Mouse (Mus musculus) hindbrain, embryonic 14.5 days (tissue): ENCODE data around the gene Rnf19b. TPM values are rescaled to one million over a fixed set of nuclear protein-coding genes. Genes with fewer than 3 reads are reported as not detected.

Experiments used
- ATAC-seq: fragments of 200-750 bp; cut with Nextera tagmentation; 2 replicates; pipeline ENCODE4 v1.8.0; 2017; ENCODE audit warnings: moderate number of reproducible peaks, mild to moderate bottlenecking, moderate TSS enrichment, moderate library complexity; ENCODE audit not compliant: low FRiP score
- DNase-seq: peaks from one replicate; pipeline ENCODE4 v3.0.0-alpha.2; 2015; ENCODE audit warnings: low spot score
- H3K27ac ChIP-seq: fragments of 300-500 bp; sonication (generic); 2 replicates; pipeline ENCODE4 v1.5.1; 2014; ENCODE audit warnings: mild to moderate bottlenecking, moderate library complexity
- H3K27me3 ChIP-seq: fragments of 300-500 bp; sonication (generic); 2 replicates; pipeline ENCODE4 v1.6.1; 2014; ENCODE audit warnings: mild to moderate bottlenecking, low read length, mixed read lengths; ENCODE audit not compliant: control insufficient read depth, insufficient read depth
- H3K36me3 ChIP-seq: fragments of 300-500 bp; sonication (generic); replicated peaks from 2 replicates; pipeline ENCODE4 v1.6.1; 2014; ENCODE audit not compliant: control insufficient read depth, insufficient read depth
- H3K4me1 ChIP-seq: fragments of 300-500 bp; sonication (generic); replicated peaks from 2 replicates; pipeline ENCODE4 v1.6.1; 2014; ENCODE audit warnings: antibody characterized with exemption, low read length, mixed read lengths; ENCODE audit not compliant: control insufficient read depth, insufficient read depth
- H3K4me2 ChIP-seq: fragments of 300-500 bp; sonication (generic); replicated peaks from 2 replicates; pipeline ENCODE4 v1.6.1; 2014; ENCODE audit warnings: mild to moderate bottlenecking, moderate library complexity
- H3K4me3 ChIP-seq: fragments of 300-500 bp; sonication (generic); replicated peaks from 2 replicates; pipeline ENCODE4 v1.5.1; 2014; ENCODE audit warnings: mild to moderate bottlenecking, low read length
- H3K9ac ChIP-seq: fragments of 300-500 bp; sonication (generic); 2 replicates; pipeline ENCODE4 v1.6.1; 2014
- H3K9me3 ChIP-seq: fragments of 300-500 bp; sonication (generic); 2 replicates; pipeline ENCODE4 v1.6.1; 2016; ENCODE audit warnings: low read length; ENCODE audit not compliant: control insufficient read depth
- WGBS: fragments of 180-500 bp; shearing (Covaris S2); extraction: QIAGEN DNeasy Blood & Tissue Kit; methylation state at CpG from one replicate; pipeline ENCODE4 v1.1.7; 2014; 5-methylcytosine and 5-hydroxymethylcytosine counted together
- polyA plus RNA-seq: library from polyadenylated mRNA; unstranded; fragments of >200 nt; fragmentation: Nextera tagmentation; extraction: Ambion mirVana; gene quantifications from 2 replicates; pipeline ENCODE4 v1.2.1, GENCODE M21; 2014

Gene Rnf19b
- polyA plus RNA-seq: 35.5 and 41.1 TPM in 2 replicates

- H3K4me3 ChIP-seq: peak within 1 kb of the TSS; percentile 92
- peak within 1 kb of the TSS; percentile 94 for H3K9ac ChIP-seq
- under 1% methylated on average over 71 of the region's 107 CpGs for WGBS
- H3K4me2 ChIP-seq: peak within 1 kb of the TSS; percentile 84
- no peaks in the 10 kb centered on the region for H3K9me3 ChIP-seq
- H3K4me1 ChIP-seq: peaks cover 25% of the 10 kb centered on the region
- peak within 1 kb of the TSS; percentile 96 for H3K27ac ChIP-seq
- peak; percentile 56 for ATAC-seq
- peak; percentile 42 for DNase-seq
- no peaks in the 10 kb centered on the region for H3K36me3 ChIP-seq
- no peaks in the 10 kb centered on the region for H3K27me3 ChIP-seq
Measured at GRCm38 (mm10) chr4:129058207-129059092, at the start of gene Rnf19b. Gene Rnf19b, plus strand, starts transcription at chr4:129058271.

- Histone ChIP-seq H3K9me3 (no peaks in the 10 kb centered on the region), H3K36me3 (peaks cover 44% of the 10 kb centered on the region), H3K4me3 (no peak overlapping the region), H3K9ac (no peak overlapping the region), H3K27ac (no peak overlapping the region), H3K27me3 (no peaks in the 10 kb centered on the region), H3K4me1 (0 out of 2 replicates have a peak, but pooled peaks cover 4% of the 10 kb centered on the region), H3K4me2 (no peak overlapping the region)
- DNase-seq: no peak
- no peak for ATAC-seq
- 89% methylated on average over 3 of the region's 3 CpGs for WGBS
Measured at GRCm38 (mm10) chr4:129008672-129009071, 49.4 kb upstream of the Rnf19b start.

GRCm38 (mm10) chr4:129009521-129009920 lies 48.5 kb upstream of the Rnf19b start:
- no peaks in the 10 kb centered on the region for H3K9me3 ChIP-seq
- 70% methylated on average over 5 of the region's 5 CpGs for WGBS
- H3K36me3 ChIP-seq: peaks cover 38% of the 10 kb centered on the region
- 0 out of 2 replicates have a peak, but pooled peaks cover 4% of the 10 kb centered on the region for H3K4me1 ChIP-seq
- no peaks in the 10 kb centered on the region for H3K27me3 ChIP-seq
- H3K4me3 ChIP-seq: no peak overlapping the region
- H3K27ac ChIP-seq: no peak overlapping the region
- no peak overlapping the region for H3K4me2 ChIP-seq
- ATAC-seq (no peak), DNase-seq (no peak)
- H3K9ac ChIP-seq: no peak overlapping the region

- Histone ChIP-seq H3K36me3 (peaks cover 28% of the 10 kb centered on the region), H3K27me3 (no peaks in the 10 kb centered on the region), H3K9ac (no peak overlapping the region), H3K4me2 (no peak overlapping the region), H3K27ac (peak overlapping the region; percentile 41; the same call in 1 of the 2 replicates), H3K4me1 (0 out of 2 replicates have a peak, but pooled peaks cover 4% of the 10 kb centered on the region), H3K4me3 (no peak overlapping the region), H3K9me3 (no peaks in the 10 kb centered on the region)
- ATAC-seq: peak; percentile 57; the same call in 1 of the 2 replicates
- 35% methylated on average over 15 of the region's 15 CpGs for WGBS
- DNase-seq: peak; percentile 66
Measured at GRCm38 (mm10) chr4:129011604-129012121, 46.4 kb upstream of the Rnf19b start.

GRCm38 (mm10) chr4:129013151-129013864 lies 44.8 kb upstream of the Rnf19b start:
- Histone ChIP-seq H3K9ac (no peak overlapping the region), H3K4me2 (no peak overlapping the region), H3K27me3 (no peaks in the 10 kb centered on the region), H3K4me1 (0 out of 2 replicates have a peak, but pooled peaks cover 4% of the 10 kb centered on the region), H3K27ac (no peak overlapping the region), H3K36me3 (peaks cover 14% of the 10 kb centered on the region), H3K9me3 (no peaks in the 10 kb centered on the region), H3K4me3 (no peak overlapping the region)
- ATAC-seq (no peak), DNase-seq (no peak)
- WGBS: 69% methylated on average over 10 of the region's 10 CpGs

GRCm38 (mm10) chr4:129016329-129016728 lies 41.7 kb upstream of the Rnf19b start:
- H3K4me1 ChIP-seq: 0 out of 2 replicates have a peak, but pooled peaks cover 4% of the 10 kb centered on the region
- H3K9me3 ChIP-seq: no peaks in the 10 kb centered on the region
- H3K27ac ChIP-seq: no peak overlapping the region
- no peak overlapping the region for H3K9ac ChIP-seq
- no peaks in the 10 kb centered on the region for H3K27me3 ChIP-seq
- no peak for ATAC-seq
- 42% methylated on average over 4 of the region's 4 CpGs for WGBS
- no peak overlapping the region for H3K4me2 ChIP-seq
- no peaks in the 10 kb centered on the region for H3K36me3 ChIP-seq
- H3K4me3 ChIP-seq: no peak overlapping the region
- DNase-seq: no peak

- Histone ChIP-seq H3K4me1 (0 out of 2 replicates have a peak, but pooled peaks cover 3% of the 10 kb centered on the region), H3K9ac (no peak overlapping the region), H3K4me3 (no peak overlapping the region), H3K27ac (no peak overlapping the region), H3K9me3 (no peaks in the 10 kb centered on the region), H3K4me2 (no peak overlapping the region), H3K27me3 (no peaks in the 10 kb centered on the region), H3K36me3 (no peaks in the 10 kb centered on the region)
- DNase-seq (no peak), ATAC-seq (no peak)
- 94% methylated on average over 10 of the region's 10 CpGs for WGBS
Measured at GRCm38 (mm10) chr4:129017150-129017549, 40.9 kb upstream of the Rnf19b start.

GRCm38 (mm10) chr4:129018788-129019435 lies 39.2 kb upstream of the Rnf19b start:
- 87% methylated on average over 9 of the region's 9 CpGs for WGBS
- H3K4me3 ChIP-seq: no peak overlapping the region
- ATAC-seq: no peak
- no peaks in the 10 kb centered on the region for H3K4me1 ChIP-seq
- H3K9ac ChIP-seq: no peak overlapping the region
- H3K9me3 ChIP-seq: no peaks in the 10 kb centered on the region
- no peaks in the 10 kb centered on the region for H3K36me3 ChIP-seq
- DNase-seq: no peak
- H3K27me3 ChIP-seq: no peaks in the 10 kb centered on the region
- no peak overlapping the region for H3K4me2 ChIP-seq
- no peak overlapping the region for H3K27ac ChIP-seq
